Comparison of ENCODE assay signal across 16 mouse cellular contexts in the genomic region with DNA sequence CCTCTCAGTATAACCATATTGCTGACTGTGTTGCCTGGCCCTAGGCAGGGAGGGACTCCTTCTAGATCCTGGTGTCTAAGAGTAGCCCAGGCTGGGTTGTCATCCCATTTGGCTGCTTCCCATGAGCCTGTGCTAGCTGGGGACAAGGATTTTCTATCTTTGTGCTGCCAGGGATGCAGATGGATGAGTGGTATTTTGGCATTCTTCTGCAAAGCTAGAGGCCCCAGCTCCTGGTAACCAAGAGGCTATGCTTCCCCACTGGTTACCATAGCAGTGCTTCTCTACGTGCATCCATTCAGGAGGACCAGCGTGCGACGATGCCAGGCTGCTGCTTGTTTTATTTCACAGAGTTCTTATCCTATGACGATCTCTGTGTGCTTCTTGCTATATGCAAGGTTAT.
DNase-seq lines count a peak whose midpoint lies in the region; ATAC-seq lines count a peak whose summit lies in the region.
"Had no signal": no experiment of that assay in that cellular context is flagged by ENCODE, and none has a peak within 500 bp of the region (broad histone marks: within the 10 kb centered on the region; RNA-seq: fewer than 3 reads in every experiment).

No protein-coding gene starts in this region.

- H3K9ac ChIP-seq in midbrain, embryonic 11.5 days (ENCODE audit: low read length), result no peak overlapping the region
- H3K9ac ChIP-seq: hindbrain, embryonic 12.5 days; intestine, embryonic 15.5 days; limb, embryonic 15.5 days; lung, embryonic 14.5 days; neural tube, embryonic 12.5 days had no signal

- H3K27ac ChIP-seq in midbrain, embryonic 11.5 days (ENCODE audit: low read depth, low read length), result no peak overlapping the region
- H3K27ac ChIP-seq: hindbrain, embryonic 12.5 days; intestine, embryonic 15.5 days; limb, embryonic 15.5 days; neural tube, embryonic 12.5 days had no signal

- no peak overlapping the region for H3K4me2 ChIP-seq in midbrain, embryonic 11.5 days
- H3K4me2 ChIP-seq: hindbrain, embryonic 12.5 days; intestine, embryonic 15.5 days; limb, embryonic 15.5 days; lung, embryonic 14.5 days; neural tube, embryonic 12.5 days had no signal

- WGBS in midbrain, embryonic 11.5 days, result 86% methylated on average over 5 of the region's 5 CpGs

- no peak overlapping the region for H3K4me3 ChIP-seq in midbrain, embryonic 11.5 days (ENCODE audit: low read depth, low read length)
- H3K4me3 ChIP-seq: hindbrain, embryonic 12.5 days; intestine, embryonic 15.5 days; limb, embryonic 15.5 days; neural tube, embryonic 12.5 days had no signal

- H3K36me3 ChIP-seq in midbrain, embryonic 11.5 days (ENCODE audit: control insufficient read depth, insufficient read depth, low read length), result no peaks in the 10 kb centered on the region
- H3K36me3 ChIP-seq: hindbrain, embryonic 12.5 days; intestine, embryonic 15.5 days; limb, embryonic 15.5 days; neural tube, embryonic 12.5 days had no signal

- H3K9me3 ChIP-seq in midbrain, embryonic 11.5 days (ENCODE audit: control insufficient read depth, low read length), result no peaks in the 10 kb centered on the region
- H3K9me3 ChIP-seq: hindbrain, embryonic 12.5 days; intestine, embryonic 15.5 days; limb, embryonic 15.5 days had no signal

- no peaks in the 10 kb centered on the region for H3K4me1 ChIP-seq in midbrain, embryonic 11.5 days (ENCODE audit: control insufficient read depth, insufficient read depth, low read length)
- H3K4me1 ChIP-seq: hindbrain, embryonic 12.5 days; intestine, embryonic 15.5 days; limb, embryonic 15.5 days; neural tube, embryonic 12.5 days had no signal

- no peaks in the 10 kb centered on the region for H3K27me3 ChIP-seq in midbrain, embryonic 11.5 days (ENCODE audit: control insufficient read depth, insufficient read depth, low read length)
- H3K27me3 ChIP-seq: hindbrain, embryonic 12.5 days; intestine, embryonic 15.5 days; limb, embryonic 15.5 days; neural tube, embryonic 12.5 days had no signal

- peak; percentile 21 for DNase-seq in right cerebral cortex, adult 18-20 months
- DNase-seq in right cerebral cortex, postnatal 25 days, result no peak
- peak; percentile 34 to 61 for DNase-seq in cerebellum, postnatal 25 days
- DNase-seq in left cerebral cortex, adult 9 months (ENCODE audit: low spot score in 2 of 2), result peak; percentile 3 to 25
- DNase-seq in heart, postnatal 10 days, result no peak
- no peak for DNase-seq in embryo, embryonic 10.5 days (ENCODE audit: low spot score)
- no peak for DNase-seq in midbrain, embryonic 11.5 days (ENCODE audit: low spot score, missing footprints)
- DNase-seq: embryo, embryonic 11 days; gastrocnemius, postnatal 36 days; kidney, postnatal 14 days; lung, embryonic 14.5 days had no signal

- intact Hi-C loops in heart, postnatal 10 days (cut with DNase I), result no loop called here

- ATAC-seq in midbrain, embryonic 11.5 days (ENCODE audit: low FRiP score), result no peak
- ATAC-seq: intestine, embryonic 15.5 days; midbrain, embryonic 16.5 days had no signal

Comparison
In these comparisons a context has a peak if more than half of its experiments do, and no peak if none do; other contexts are left out.
1. DNase-seq: peak in right cerebral cortex, adult 18-20 months (single experiment), cerebellum, postnatal 25 days (2 of 2) and left cerebral cortex, adult 9 months (2 of 2); none in right cerebral cortex, postnatal 25 days (single experiment), heart, postnatal 10 days (0 of 2), embryo, embryonic 10.5 days (single experiment) and midbrain, embryonic 11.5 days (single experiment).